Mouse (Mus musculus): ENCODE results near the gene Lmx1a. TPM values are rescaled to one million over a fixed set of nuclear protein-coding genes. Genes with fewer than 3 reads are reported as not detected.

Gene Lmx1a
- polyA plus RNA-seq, 1 experiment, result not detected

- Histone ChIP-seq H3K27me3 (ENCODE audit: control insufficient read depth) (no peaks in the 10 kb centered on the region), H3K4me1 (ENCODE audit: control insufficient read depth) (no peaks in the 10 kb centered on the region), H3K36me3 (ENCODE audit: control insufficient read depth) (no peaks in the 10 kb centered on the region), H3K4me3 (replicated peaks) (no peak overlapping the region), H3K9me3 (ENCODE audit: control insufficient read depth, low read length) (no peaks in the 10 kb centered on the region)
- TF ChIP-seq GATA1 (IDR thresholded peaks at IDR 0.05; ENCODE audit: low read length) (no peak), TAL1 (IDR thresholded peaks at IDR 0.05; ENCODE audit: low read length) (no peak)
Measured at GRCm38 (mm10) chr1:167715730-167716341, 26.8 kb downstream of the Lmx1a start.

- no peaks in the 10 kb centered on the region for H3K36me3 ChIP-seq (ENCODE audit: control insufficient read depth)
- no peaks in the 10 kb centered on the region for H3K27me3 ChIP-seq (ENCODE audit: control insufficient read depth)
- TF ChIP-seq TAL1 (IDR thresholded peaks at IDR 0.05; ENCODE audit: low read length), result no peak
- H3K4me1 ChIP-seq (ENCODE audit: control insufficient read depth), result no peaks in the 10 kb centered on the region
- peaks cover 2% of the 10 kb centered on the region; the same call in 1 of the 2 replicates for H3K9me3 ChIP-seq (ENCODE audit: control insufficient read depth, low read length)
- H3K4me3 ChIP-seq (replicated peaks), result no peak overlapping the region
Measured at GRCm38 (mm10) chr1:167734471-167734870, 45.4 kb downstream of the Lmx1a start.

GRCm38 (mm10) chr1:167736793-167737192 lies 47.8 kb downstream of the Lmx1a start:
- Histone ChIP-seq H3K4me1 (ENCODE audit: control insufficient read depth) (no peaks in the 10 kb centered on the region), H3K27me3 (ENCODE audit: control insufficient read depth) (no peaks in the 10 kb centered on the region), H3K4me3 (replicated peaks) (no peak overlapping the region), H3K36me3 (ENCODE audit: control insufficient read depth) (no peaks in the 10 kb centered on the region), H3K9me3 (ENCODE audit: control insufficient read depth, low read length) (peaks cover 6% of the 10 kb centered on the region; the same call in 1 of the 2 replicates)
- TF ChIP-seq GATA1 (IDR thresholded peaks at IDR 0.05; ENCODE audit: low read length) (no peak), TAL1 (IDR thresholded peaks at IDR 0.05; ENCODE audit: low read length) (no peak)

- peaks cover 6% of the 10 kb centered on the region; the same call in 1 of the 2 replicates for H3K9me3 ChIP-seq (ENCODE audit: control insufficient read depth, low read length)
- no peak overlapping the region for H3K4me3 ChIP-seq (replicated peaks)
- H3K36me3 ChIP-seq (ENCODE audit: control insufficient read depth), result no peaks in the 10 kb centered on the region
- no peak for TF ChIP-seq TAL1 (IDR thresholded peaks at IDR 0.05; ENCODE audit: low read length)
- no peak for TF ChIP-seq GATA1 (IDR thresholded peaks at IDR 0.05; ENCODE audit: low read length)
- H3K4me1 ChIP-seq (ENCODE audit: control insufficient read depth), result no peaks in the 10 kb centered on the region
- no peaks in the 10 kb centered on the region for H3K27me3 ChIP-seq (ENCODE audit: control insufficient read depth)
Measured at GRCm38 (mm10) chr1:167739286-167739685, 50.2 kb downstream of the Lmx1a start.

- H3K9me3 ChIP-seq (ENCODE audit: control insufficient read depth, low read length), result no peaks in the 10 kb centered on the region; the same call in 1 of the 2 replicates
- no peak for TF ChIP-seq GATA1 (IDR thresholded peaks at IDR 0.05; ENCODE audit: low read length)
- TF ChIP-seq TAL1 (IDR thresholded peaks at IDR 0.05; ENCODE audit: low read length), result no peak
- H3K36me3 ChIP-seq (ENCODE audit: control insufficient read depth), result no peaks in the 10 kb centered on the region
- no peak overlapping the region for H3K4me3 ChIP-seq (replicated peaks)
- no peaks in the 10 kb centered on the region for H3K27me3 ChIP-seq (ENCODE audit: control insufficient read depth)
- no peaks in the 10 kb centered on the region for H3K4me1 ChIP-seq (ENCODE audit: control insufficient read depth)
Measured at GRCm38 (mm10) chr1:167746676-167747075, 57.6 kb downstream of the Lmx1a start.

- no peaks in the 10 kb centered on the region for H3K4me1 ChIP-seq (ENCODE audit: control insufficient read depth)
- no peaks in the 10 kb centered on the region; the same call in 1 of the 2 replicates for H3K9me3 ChIP-seq (ENCODE audit: control insufficient read depth, low read length)
- H3K27me3 ChIP-seq (ENCODE audit: control insufficient read depth), result no peaks in the 10 kb centered on the region
- no peak overlapping the region for H3K4me3 ChIP-seq (replicated peaks)
- H3K36me3 ChIP-seq (ENCODE audit: control insufficient read depth), result no peaks in the 10 kb centered on the region
- no peak for TF ChIP-seq GATA1 (IDR thresholded peaks at IDR 0.05; ENCODE audit: low read length)
- TF ChIP-seq TAL1 (IDR thresholded peaks at IDR 0.05; ENCODE audit: low read length), result no peak
Measured at GRCm38 (mm10) chr1:167752661-167753060, 63.6 kb downstream of the Lmx1a start.

GRCm38 (mm10) chr1:167754085-167754484 lies 65.0 kb downstream of the Lmx1a start:
- no peaks in the 10 kb centered on the region for H3K27me3 ChIP-seq (ENCODE audit: control insufficient read depth)
- no peak for TF ChIP-seq TAL1 (IDR thresholded peaks at IDR 0.05; ENCODE audit: low read length)
- TF ChIP-seq GATA1 (IDR thresholded peaks at IDR 0.05; ENCODE audit: low read length), result no peak
- H3K36me3 ChIP-seq (ENCODE audit: control insufficient read depth), result no peaks in the 10 kb centered on the region
- no peaks in the 10 kb centered on the region for H3K9me3 ChIP-seq (ENCODE audit: control insufficient read depth, low read length)
- no peak overlapping the region for H3K4me3 ChIP-seq (replicated peaks)
- no peaks in the 10 kb centered on the region for H3K4me1 ChIP-seq (ENCODE audit: control insufficient read depth)

GRCm38 (mm10) chr1:167754636-167755522 lies 65.8 kb downstream of the Lmx1a start:
- Histone ChIP-seq H3K36me3 (ENCODE audit: control insufficient read depth) (no peaks in the 10 kb centered on the region), H3K27me3 (ENCODE audit: control insufficient read depth) (no peaks in the 10 kb centered on the region), H3K4me1 (ENCODE audit: control insufficient read depth) (no peaks in the 10 kb centered on the region), H3K9me3 (ENCODE audit: control insufficient read depth, low read length) (no peaks in the 10 kb centered on the region), H3K4me3 (replicated peaks) (no peak overlapping the region)
- no peak for TF ChIP-seq TAL1 (IDR thresholded peaks at IDR 0.05; ENCODE audit: low read length)
- TF ChIP-seq GATA1 (IDR thresholded peaks at IDR 0.05; ENCODE audit: low read length), result no peak

- Histone ChIP-seq H3K36me3 (ENCODE audit: control insufficient read depth) (no peaks in the 10 kb centered on the region), H3K27me3 (ENCODE audit: control insufficient read depth) (no peaks in the 10 kb centered on the region), H3K4me3 (replicated peaks) (no peak overlapping the region), H3K4me1 (ENCODE audit: control insufficient read depth) (no peaks in the 10 kb centered on the region), H3K9me3 (ENCODE audit: control insufficient read depth, low read length) (no peaks in the 10 kb centered on the region)
- TF ChIP-seq TAL1 (IDR thresholded peaks at IDR 0.05; ENCODE audit: low read length) (no peak), GATA1 (IDR thresholded peaks at IDR 0.05; ENCODE audit: low read length) (no peak)
Measured at GRCm38 (mm10) chr1:167758208-167758607, 69.2 kb downstream of the Lmx1a start.
